In the genomic region with DNA sequence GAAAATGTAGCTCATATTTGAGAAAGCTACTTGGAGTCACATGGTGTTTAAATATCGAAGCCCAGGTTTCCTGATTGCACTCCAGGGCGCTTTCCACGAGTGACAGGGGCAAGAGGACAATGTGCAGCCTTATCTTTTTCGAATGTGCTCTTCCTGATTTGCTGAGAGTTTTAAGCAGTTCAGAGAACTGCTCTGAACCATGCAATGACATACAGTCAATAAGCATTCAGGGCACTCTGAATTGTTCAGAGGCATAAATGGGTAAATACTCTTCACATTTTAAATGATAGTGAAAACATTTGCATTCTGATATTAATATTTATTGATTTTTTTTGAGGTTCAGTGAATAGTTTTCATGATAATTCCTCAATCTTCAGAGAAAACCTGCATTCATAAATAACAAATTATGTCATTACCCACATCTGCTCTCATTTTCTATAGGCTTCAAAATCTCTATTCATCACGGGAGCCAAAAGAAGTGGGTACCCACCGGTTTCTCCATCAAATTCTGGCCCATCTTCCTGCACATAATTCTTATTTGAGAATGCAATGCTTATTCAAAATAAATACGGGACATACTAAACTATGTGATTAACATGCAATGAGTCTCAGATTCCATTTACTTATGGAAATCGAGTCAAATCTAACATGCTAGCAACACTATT, we compare ENCODE assay signal across 18 mouse cellular contexts.
"Had no signal": no experiment of that assay in that cellular context is flagged by ENCODE, and none has a peak within 500 bp of the region (broad histone marks: within the 10 kb centered on the region; RNA-seq: fewer than 3 reads in every experiment).

No protein-coding gene starts in this region.

- DNase-seq: kidney, adult 2 months; kidney, postnatal 25 days; layer of hippocampus, adult 9-11 months; liver; lung, adult 18-20 months; lung, postnatal 10 days; lung, postnatal 36 days; thymus, adult 18-20 months had no signal

- ATAC-seq: liver, embryonic 12.5 days had no signal

- H3K9ac ChIP-seq: limb, embryonic 13.5 days; liver, embryonic 12.5 days; liver, embryonic 15.5 days; lung, embryonic 15.5 days had no signal

- H3K4me2 ChIP-seq: limb, embryonic 13.5 days; liver, embryonic 12.5 days; liver, embryonic 15.5 days; lung, embryonic 15.5 days had no signal

- H3K36me3 ChIP-seq: limb, embryonic 10.5 days; limb, embryonic 13.5 days; liver, embryonic 12.5 days; liver, embryonic 15.5 days; lung, embryonic 15.5 days; midbrain, embryonic 10.5 days had no signal

- H3K27ac ChIP-seq: kidney, postnatal 0 days; layer of hippocampus, adult 2 months; limb, embryonic 10.5 days; limb, embryonic 13.5 days; liver, embryonic 12.5 days; liver, embryonic 15.5 days; lung, embryonic 15.5 days; midbrain, embryonic 10.5 days had no signal

- H3K9me3 ChIP-seq: limb, embryonic 10.5 days; limb, embryonic 13.5 days; liver, embryonic 12.5 days; liver, embryonic 15.5 days; lung, embryonic 15.5 days; megakaryocyte, embryonic 14.5 days; midbrain, embryonic 10.5 days had no signal

- H3K4me3 ChIP-seq: layer of hippocampus, adult 2 months; limb, embryonic 10.5 days; limb, embryonic 13.5 days; liver, embryonic 12.5 days; liver, embryonic 15.5 days; lung, embryonic 15.5 days; megakaryocyte, embryonic 14.5 days; midbrain, embryonic 10.5 days; myocyte had no signal

- H3K27me3 ChIP-seq: limb, embryonic 13.5 days; liver, embryonic 12.5 days; liver, embryonic 15.5 days; lung, embryonic 15.5 days; megakaryocyte, embryonic 14.5 days had no signal

- H3K4me1 ChIP-seq: liver, embryonic 12.5 days; liver, embryonic 15.5 days; lung, embryonic 15.5 days; midbrain, embryonic 10.5 days had no signal
